19 mouse cellular contexts compared by ENCODE assay signal in genomic region chr14:48738213-48738612, GRCm38 (mm10).
A peak's percentile ranks its signal among the peaks of the same experiment; 100 is the strongest.
DNase-seq lines count a peak whose midpoint lies in the region; ATAC-seq and TF ChIP-seq lines count a peak whose summit lies in the region.
"Had no signal": no experiment of that assay in that cellular context is flagged by ENCODE, and none has a peak within 500 bp of the region (broad histone marks: within the 10 kb centered on the region; RNA-seq: fewer than 3 reads in every experiment).

No protein-coding gene starts in this region.

- H3K9me3 ChIP-seq in embryonic facial prominence, embryonic 10.5 days: no peaks in the 10 kb centered on the region
- no peaks in the 10 kb centered on the region for H3K9me3 ChIP-seq in forebrain, embryonic 16.5 days (ENCODE audit: control insufficient read depth, low read length)
- H3K9me3 ChIP-seq in midbrain, embryonic 16.5 days (replicated peaks; ENCODE audit: control insufficient read depth, low read length, poor library complexity, severe bottlenecking): no peaks in the 10 kb centered on the region
- H3K9me3 ChIP-seq in intestine, embryonic 16.5 days (ENCODE audit: control insufficient read depth, low read length): no peaks in the 10 kb centered on the region
- no peaks in the 10 kb centered on the region for H3K9me3 ChIP-seq in stomach, postnatal 0 days (ENCODE audit: control insufficient read depth, low read length)
- H3K9me3 ChIP-seq in heart, embryonic 12.5 days (replicated peaks): no peaks in the 10 kb centered on the region
- H3K9me3 ChIP-seq: neural tube, embryonic 12.5 days had no signal

- DNase-seq in embryo, embryonic 10 days (ENCODE audit: low spot score): peak; percentile 65
- DNase-seq in embryonic facial prominence, embryonic 10.5 days (ENCODE audit: low spot score): peak; percentile 29
- no peak for DNase-seq in thymus, adult 2 months
- no peak for DNase-seq in stomach, postnatal 0 days (ENCODE audit: low spot score)
- DNase-seq: adrenal gland, postnatal 10 days; cerebellum, adult 18-20 months; gastrocnemius, postnatal 36 days; kidney, adult 8-10 months; kidney, postnatal 36 days; layer of hippocampus, adult 9-11 months; lung, embryonic 14.5 days; lung, postnatal 4 days; right cerebral cortex, postnatal 4 days had no signal

- ATAC-seq in forebrain, embryonic 16.5 days: peak; percentile 63
- ATAC-seq in midbrain, embryonic 16.5 days: peak; percentile 69
- no peak for ATAC-seq in intestine, embryonic 16.5 days
- ATAC-seq in stomach, postnatal 0 days (ENCODE audit: low FRiP score, low TSS enrichment): no peak
- no peak for ATAC-seq in heart, embryonic 12.5 days (ENCODE audit: insufficient number of reproducible peaks, low FRiP score)

- peaks cover 27% of the 10 kb centered on the region for H3K4me1 ChIP-seq in embryonic facial prominence, embryonic 10.5 days
- peaks cover 3% of the 10 kb centered on the region for H3K4me1 ChIP-seq in forebrain, embryonic 16.5 days (replicated peaks; ENCODE audit: control insufficient read depth, insufficient read depth, low read length)
- H3K4me1 ChIP-seq in midbrain, embryonic 16.5 days (ENCODE audit: control insufficient read depth, insufficient read depth, low read length): peaks cover 4% of the 10 kb centered on the region; the same call in 1 of the 2 replicates
- H3K4me1 ChIP-seq in thymus, adult 2 months (replicated peaks; ENCODE audit: control insufficient read depth, insufficient read depth, low read length): no peaks in the 10 kb centered on the region
- H3K4me1 ChIP-seq in intestine, embryonic 16.5 days (ENCODE audit: control insufficient read depth, insufficient read depth, low read length): no peaks in the 10 kb centered on the region
- no peaks in the 10 kb centered on the region for H3K4me1 ChIP-seq in stomach, postnatal 0 days (replicated peaks; ENCODE audit: control insufficient read depth, insufficient read depth)
- no peaks in the 10 kb centered on the region for H3K4me1 ChIP-seq in heart, embryonic 12.5 days (replicated peaks)

- no peak overlapping the region for H3K9ac ChIP-seq in forebrain, embryonic 16.5 days (replicated peaks; ENCODE audit: low read depth, low read length)
- no peak overlapping the region for H3K9ac ChIP-seq in midbrain, embryonic 16.5 days (ENCODE audit: low read depth, low read length)
- H3K9ac ChIP-seq in intestine, embryonic 16.5 days (ENCODE audit: low read depth, low read length): no peak overlapping the region
- no peak overlapping the region for H3K9ac ChIP-seq in stomach, postnatal 0 days (ENCODE audit: low read length)
- H3K9ac ChIP-seq in heart, embryonic 12.5 days: no peak overlapping the region
- H3K9ac ChIP-seq: lung, embryonic 14.5 days; neural tube, embryonic 12.5 days had no signal

- H3K27me3 ChIP-seq in embryonic facial prominence, embryonic 10.5 days (replicated peaks; ENCODE audit: low read depth, poor library complexity, severe bottlenecking): no peaks in the 10 kb centered on the region; the same call in none of the 2 replicates
- H3K27me3 ChIP-seq in forebrain, embryonic 16.5 days (replicated peaks; ENCODE audit: control insufficient read depth, insufficient read depth, low read length): peaks cover 36% of the 10 kb centered on the region
- H3K27me3 ChIP-seq in midbrain, embryonic 16.5 days (ENCODE audit: control insufficient read depth, insufficient read depth, low read depth, low read length): no peaks in the 10 kb centered on the region
- no peaks in the 10 kb centered on the region for H3K27me3 ChIP-seq in thymus, adult 2 months (ENCODE audit: control insufficient read depth, insufficient read depth, low read length)
- no peaks in the 10 kb centered on the region for H3K27me3 ChIP-seq in intestine, embryonic 16.5 days (replicated peaks; ENCODE audit: control insufficient read depth, insufficient read depth, low read length)
- H3K27me3 ChIP-seq in stomach, postnatal 0 days (ENCODE audit: control insufficient read depth, insufficient read depth, low read length): no peaks in the 10 kb centered on the region
- H3K27me3 ChIP-seq in heart, embryonic 12.5 days (replicated peaks): no peaks in the 10 kb centered on the region
- H3K27me3 ChIP-seq: neural tube, embryonic 12.5 days had no signal

- no peak overlapping the region for H3K4me2 ChIP-seq in forebrain, embryonic 16.5 days (ENCODE audit: low read length)
- H3K4me2 ChIP-seq in midbrain, embryonic 16.5 days (ENCODE audit: low read length): no peak overlapping the region
- no peak overlapping the region for H3K4me2 ChIP-seq in intestine, embryonic 16.5 days (ENCODE audit: low read depth, low read length)
- H3K4me2 ChIP-seq in stomach, postnatal 0 days (replicated peaks; ENCODE audit: low read depth): no peak overlapping the region
- no peak overlapping the region for H3K4me2 ChIP-seq in heart, embryonic 12.5 days
- H3K4me2 ChIP-seq: heart, embryonic 11.5 days; lung, embryonic 14.5 days; neural tube, embryonic 12.5 days had no signal

- TF ChIP-seq EP300 in stomach, postnatal 0 days (optimal IDR thresholded peaks at IDR 0.05): no peak

- no peak for TF ChIP-seq CTCF in thymus, adult 2 months (IDR thresholded peaks at IDR 0.05; ENCODE audit: borderline replicate concordance, control insufficient read depth, extremely low read depth, insufficient read depth, low read length, poor library complexity)
- TF ChIP-seq CTCF in stomach, postnatal 0 days (IDR thresholded peaks at IDR 0.05; ENCODE audit: low read depth): no peak

- H3K27ac ChIP-seq in embryonic facial prominence, embryonic 10.5 days (replicated peaks): peak overlapping the region; percentile 5; the same call in 1 of the 2 replicates
- H3K27ac ChIP-seq in forebrain, embryonic 16.5 days (ENCODE audit: low read length): no peak overlapping the region
- H3K27ac ChIP-seq in midbrain, embryonic 16.5 days (ENCODE audit: low read length): no peak overlapping the region
- H3K27ac ChIP-seq in thymus, adult 2 months (ENCODE audit: control insufficient read depth, insufficient read depth, low read length): no peak overlapping the region
- H3K27ac ChIP-seq in intestine, embryonic 16.5 days (ENCODE audit: low read length): no peak overlapping the region
- no peak overlapping the region for H3K27ac ChIP-seq in stomach, postnatal 0 days (replicated peaks)
- no peak overlapping the region for H3K27ac ChIP-seq in heart, embryonic 12.5 days (ENCODE audit: poor library complexity, severe bottlenecking)
- H3K27ac ChIP-seq: neural tube, embryonic 12.5 days had no signal

- 44% methylated on average over 10 of the region's 10 CpGs for WGBS in embryonic facial prominence, embryonic 10.5 days
- WGBS in forebrain, embryonic 16.5 days: 5% methylated on average over 10 of the region's 10 CpGs
- WGBS in midbrain, embryonic 16.5 days: 13% methylated on average over 10 of the region's 10 CpGs
- WGBS in thymus, adult 2 months: 91% methylated on average over 10 of the region's 10 CpGs
- 74% methylated on average over 10 of the region's 10 CpGs for WGBS in intestine, embryonic 16.5 days
- WGBS in stomach, postnatal 0 days: 59% methylated on average over 10 of the region's 10 CpGs
- WGBS in heart, embryonic 12.5 days: 74% methylated on average over 10 of the region's 10 CpGs

- no peak overlapping the region for H3K4me3 ChIP-seq in embryonic facial prominence, embryonic 10.5 days
- H3K4me3 ChIP-seq in forebrain, embryonic 16.5 days (replicated peaks; ENCODE audit: low read length): no peak overlapping the region
- H3K4me3 ChIP-seq in midbrain, embryonic 16.5 days (ENCODE audit: low read depth, low read length): no peak overlapping the region
- no peak overlapping the region for H3K4me3 ChIP-seq in thymus, adult 2 months (ENCODE audit: control insufficient read depth, insufficient read depth, low read length)
- H3K4me3 ChIP-seq in intestine, embryonic 16.5 days (ENCODE audit: low read length): no peak overlapping the region
- no peak overlapping the region for H3K4me3 ChIP-seq in stomach, postnatal 0 days (ENCODE audit: low read depth, low read length)
- no peak overlapping the region for H3K4me3 ChIP-seq in heart, embryonic 12.5 days
- H3K4me3 ChIP-seq: neural tube, embryonic 12.5 days had no signal

- TF ChIP-seq POLR2A in thymus, adult 2 months (IDR thresholded peaks at IDR 0.05; ENCODE audit: control insufficient read depth, extremely low read depth, insufficient read depth, low read length, poor library complexity): no peak

- H3K36me3 ChIP-seq in embryonic facial prominence, embryonic 10.5 days (replicated peaks): no peaks in the 10 kb centered on the region
- H3K36me3 ChIP-seq in forebrain, embryonic 16.5 days (ENCODE audit: control insufficient read depth, insufficient read depth): no peaks in the 10 kb centered on the region
- H3K36me3 ChIP-seq in midbrain, embryonic 16.5 days (ENCODE audit: control insufficient read depth, insufficient read depth, low read length): no peaks in the 10 kb centered on the region
- H3K36me3 ChIP-seq in thymus, adult 2 months (ENCODE audit: control insufficient read depth, insufficient read depth, low read length): no peaks in the 10 kb centered on the region
- no peaks in the 10 kb centered on the region for H3K36me3 ChIP-seq in intestine, embryonic 16.5 days (ENCODE audit: control insufficient read depth, insufficient read depth, low read length)
- no peaks in the 10 kb centered on the region for H3K36me3 ChIP-seq in stomach, postnatal 0 days (ENCODE audit: control insufficient read depth, insufficient read depth, low read length)
- H3K36me3 ChIP-seq in heart, embryonic 12.5 days: no peaks in the 10 kb centered on the region
- H3K36me3 ChIP-seq: neural tube, embryonic 12.5 days had no signal

Comparison
In these comparisons a context has a peak if more than half of its experiments do, and no peak if none do; other contexts are left out.
1. DNase-seq: peak in embryo, embryonic 10 days (single experiment) and embryonic facial prominence, embryonic 10.5 days (single experiment); none in thymus, adult 2 months (single experiment) and stomach, postnatal 0 days (single experiment).
2. ATAC-seq: peak in forebrain, embryonic 16.5 days (single experiment) and midbrain, embryonic 16.5 days (single experiment); none in intestine, embryonic 16.5 days (single experiment), stomach, postnatal 0 days (single experiment) and heart, embryonic 12.5 days (single experiment).